Mouse (Mus musculus) midbrain, embryonic 10.5 days (tissue): ENCODE results near the gene Alk. TPM values are rescaled to one million over a fixed set of nuclear protein-coding genes. Genes with fewer than 3 reads are reported as not detected.

Experiments
- DNase-seq: peaks from one replicate; pipeline ENCODE4 v3.0.0-alpha.2; 2017; ENCODE audit warnings: low spot score
- H3K27ac ChIP-seq: fragments of 300-500 bp; sonication (generic); replicated peaks from 2 replicates; pipeline ENCODE4 v1.5.1; 2016; ENCODE audit warnings: mild to moderate bottlenecking
- H3K27me3 ChIP-seq: fragments of 300-500 bp; sonication (generic); 2 replicates; pipeline ENCODE4 v1.6.1; 2016; ENCODE audit warnings: low read depth, mild to moderate bottlenecking; ENCODE audit not compliant: poor library complexity, severe bottlenecking
- H3K36me3 ChIP-seq: fragments of 300-500 bp; sonication (generic); 2 replicates; pipeline ENCODE4 v1.6.1; 2016; ENCODE audit warnings: mild to moderate bottlenecking, moderate library complexity
- H3K4me1 ChIP-seq: fragments of 300-500 bp; sonication (generic); 2 replicates; pipeline ENCODE4 v1.6.1; 2016
- H3K4me3 ChIP-seq: fragments of 300-500 bp; sonication (generic); 2 replicates; pipeline ENCODE4 v1.5.1; 2016; ENCODE audit warnings: mild to moderate bottlenecking, moderate library complexity
- H3K9me3 ChIP-seq: fragments of 300-500 bp; sonication (generic); replicated peaks from 2 replicates; pipeline ENCODE4 v1.6.1; 2016; ENCODE audit warnings: mild to moderate bottlenecking
- WGBS: fragments of 180-500 bp; shearing (Covaris S2); methylation state at CpG from one replicate; pipeline ENCODE4 v1.1.7; 2016; 5-methylcytosine and 5-hydroxymethylcytosine counted together
- polyA plus RNA-seq: library from polyadenylated mRNA; unstranded; fragments of >200 nt; fragmentation: Nextera tagmentation; extraction: Ambion mirVana; gene quantifications from 2 replicates; pipeline ENCODE4 v1.2.1, GENCODE M21; 2016

Gene Alk
- polyA plus RNA-seq, 1 experiment from 2014 or later, result 0.21 TPM

DNA sequence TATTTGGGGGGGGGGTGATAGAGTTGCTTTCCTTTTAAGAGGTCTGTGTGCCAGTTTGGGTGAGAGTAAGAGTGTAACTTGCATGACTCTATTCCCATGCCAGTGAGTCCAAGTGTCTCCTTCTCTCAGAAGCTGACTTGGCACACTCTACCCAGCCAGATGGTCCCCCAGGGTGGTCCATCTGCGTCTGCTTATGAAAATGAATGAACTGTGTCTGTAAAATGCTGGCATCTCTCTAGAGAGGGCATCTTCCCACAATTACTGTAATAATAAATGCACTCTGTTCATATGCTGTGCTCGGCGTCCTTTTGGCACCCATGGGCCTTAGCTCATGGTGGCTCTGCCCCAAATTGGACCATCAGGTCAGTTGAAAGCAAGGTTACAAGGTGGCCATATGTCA, 589.2 kb downstream of the Alk start:
- Histone ChIP-seq H3K9me3 (no peaks in the 10 kb centered on the region), H3K4me3 (no peak overlapping the region), H3K4me1 (no peaks in the 10 kb centered on the region), H3K27me3 (no peaks in the 10 kb centered on the region), H3K27ac (no peak overlapping the region), H3K36me3 (no peaks in the 10 kb centered on the region)
- no peak for DNase-seq
- 88% methylated on average over 3 of the region's 3 CpGs for WGBS

GRCm38 (mm10) chr17:72012775-72013174, 591.7 kb downstream of the Alk start:
- Histone ChIP-seq H3K9me3 (no peaks in the 10 kb centered on the region), H3K27me3 (no peaks in the 10 kb centered on the region), H3K27ac (no peak overlapping the region), H3K36me3 (no peaks in the 10 kb centered on the region), H3K4me3 (no peak overlapping the region), H3K4me1 (no peaks in the 10 kb centered on the region)
- 87% methylated on average over 9 of the region's 9 CpGs for WGBS
- DNase-seq, result no peak

GRCm38 (mm10) chr17:72009836-72010235, 594.6 kb downstream of the Alk start:
- H3K27ac ChIP-seq, result no peak overlapping the region
- WGBS, result 86% methylated on average over 2 of the region's 2 CpGs
- no peaks in the 10 kb centered on the region for H3K27me3 ChIP-seq
- H3K4me1 ChIP-seq, result no peaks in the 10 kb centered on the region
- H3K9me3 ChIP-seq, result no peaks in the 10 kb centered on the region
- H3K36me3 ChIP-seq, result no peaks in the 10 kb centered on the region
- H3K4me3 ChIP-seq, result no peak overlapping the region
- DNase-seq, result no peak

DNA sequence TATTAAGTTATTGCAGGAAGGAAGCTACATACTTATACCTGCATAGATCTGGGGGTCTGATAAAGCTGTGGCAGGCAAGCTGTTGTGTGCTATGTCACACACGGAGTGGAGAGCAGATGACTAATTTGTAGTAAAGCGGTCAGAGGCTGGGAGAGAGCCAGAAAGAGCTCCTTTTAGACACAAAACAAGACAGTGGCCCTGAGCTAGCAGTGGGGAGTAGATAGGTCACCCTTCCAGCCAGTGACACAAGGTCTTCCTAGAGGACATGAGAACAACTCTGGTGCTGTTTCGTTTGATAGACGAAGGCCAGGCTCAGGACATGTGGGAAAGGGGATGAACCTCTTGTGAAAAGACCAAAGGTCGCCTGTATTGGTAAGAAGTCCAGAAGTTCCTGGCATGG, 596.0 kb downstream of the Alk start:
- no peak for DNase-seq
- Histone ChIP-seq H3K9me3 (no peaks in the 10 kb centered on the region), H3K36me3 (no peaks in the 10 kb centered on the region), H3K4me3 (no peak overlapping the region), H3K27me3 (no peaks in the 10 kb centered on the region), H3K4me1 (no peaks in the 10 kb centered on the region), H3K27ac (no peak overlapping the region)
- WGBS, result 84% methylated on average over 5 of the region's 5 CpGs

DNA sequence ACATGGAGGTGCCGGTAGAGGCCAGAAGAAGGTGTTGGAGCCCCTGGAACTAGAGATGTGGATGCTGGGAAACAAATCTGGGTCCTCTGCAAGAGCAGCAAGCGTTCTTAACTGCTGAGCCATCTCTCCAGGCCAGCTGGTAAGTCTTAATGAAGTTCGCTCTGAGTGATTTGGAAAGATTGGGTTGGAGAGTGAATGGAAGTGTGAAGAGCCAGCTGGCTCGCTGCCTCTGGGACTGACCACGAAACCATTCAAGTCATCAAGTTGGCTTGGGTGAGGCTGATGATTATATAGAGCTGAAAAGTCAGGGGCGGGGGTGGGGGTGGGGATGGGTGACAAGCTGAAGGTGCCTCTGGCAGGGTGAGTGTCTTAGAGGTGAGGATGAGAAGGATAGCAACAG, 599.1 kb downstream of the Alk start:
- no peaks in the 10 kb centered on the region for H3K9me3 ChIP-seq
- no peak overlapping the region for H3K27ac ChIP-seq
- no peak for DNase-seq
- H3K36me3 ChIP-seq, result no peaks in the 10 kb centered on the region
- H3K4me3 ChIP-seq, result no peak overlapping the region
- 84% methylated on average over 6 of the region's 6 CpGs for WGBS
- H3K4me1 ChIP-seq, result no peaks in the 10 kb centered on the region
- H3K27me3 ChIP-seq, result no peaks in the 10 kb centered on the region

GRCm38 (mm10) chr17:71999527-72000482, 604.6 kb downstream of the Alk start:
- Histone ChIP-seq H3K36me3 (no peaks in the 10 kb centered on the region), H3K9me3 (no peaks in the 10 kb centered on the region), H3K4me1 (no peaks in the 10 kb centered on the region), H3K27ac (no peak overlapping the region), H3K4me3 (no peak overlapping the region), H3K27me3 (peaks cover 6% of the 10 kb centered on the region; the same call in 1 of the 2 replicates)
- DNase-seq, result no peak
- WGBS, result 86% methylated on average over 5 of the region's 5 CpGs

- H3K4me3 ChIP-seq, result no peak overlapping the region
- H3K9me3 ChIP-seq, result no peaks in the 10 kb centered on the region
- DNase-seq, result no peak
- WGBS, result 89% methylated on average over 3 of the region's 3 CpGs
- H3K27ac ChIP-seq, result no peak overlapping the region
- H3K36me3 ChIP-seq, result no peaks in the 10 kb centered on the region
- H3K27me3 ChIP-seq, result peaks cover 8% of the 10 kb centered on the region; the same call in 1 of the 2 replicates
- no peaks in the 10 kb centered on the region for H3K4me1 ChIP-seq
Observed at GRCm38 (mm10) chr17:71997680-71998079, 606.7 kb downstream of the Alk start.

GRCm38 (mm10) chr17:71995539-71995938, 608.9 kb downstream of the Alk start:
- 83% methylated on average over 3 of the region's 3 CpGs for WGBS

GRCm38 (mm10) chr17:71994144-71994543, 610.3 kb downstream of the Alk start:
- Histone ChIP-seq H3K27me3 (peaks cover 30% of the 10 kb centered on the region; the same call in 1 of the 2 replicates), H3K4me3 (no peak overlapping the region), H3K27ac (no peak overlapping the region), H3K9me3 (no peaks in the 10 kb centered on the region), H3K36me3 (no peaks in the 10 kb centered on the region), H3K4me1 (peaks cover 24% of the 10 kb centered on the region)
- 87% methylated on average over 1 of the region's 1 CpGs for WGBS
- DNase-seq, result no peak

More at GRCm38 (mm10) chr17:71995539-71995938, 608.9 kb downstream of the Alk start:
- H3K4me3 ChIP-seq, result no peak overlapping the region
- peaks cover 23% of the 10 kb centered on the region; the same call in 1 of the 2 replicates for H3K27me3 ChIP-seq
- H3K9me3 ChIP-seq, result no peaks in the 10 kb centered on the region
- H3K27ac ChIP-seq, result no peak overlapping the region
- DNase-seq, result no peak
- H3K36me3 ChIP-seq, result no peaks in the 10 kb centered on the region
- H3K4me1 ChIP-seq, result peaks cover 12% of the 10 kb centered on the region

DNA sequence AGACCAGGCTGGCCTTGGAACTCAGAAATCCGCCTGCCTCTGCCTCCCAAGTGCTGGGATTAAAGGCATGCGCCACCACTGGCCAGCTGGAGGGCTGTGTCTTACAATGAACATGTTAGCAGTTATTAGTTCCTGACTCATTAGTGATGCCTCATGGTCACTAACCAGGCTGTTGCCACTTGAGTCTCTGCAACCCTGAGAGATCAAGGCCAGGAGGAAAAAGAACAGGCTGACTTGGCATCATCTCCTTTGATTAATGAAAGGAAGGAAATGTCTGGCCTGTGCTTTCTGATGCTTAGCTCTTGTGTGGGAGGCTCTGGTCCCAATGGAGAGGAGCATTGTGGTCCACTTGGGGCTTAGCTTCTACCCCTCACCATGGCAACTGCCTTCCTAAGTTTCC, 611.4 kb downstream of the Alk start:
- no peak for DNase-seq
- H3K27me3 ChIP-seq, result peaks cover 35% of the 10 kb centered on the region; the same call in 1 of the 2 replicates
- no peaks in the 10 kb centered on the region for H3K9me3 ChIP-seq
- H3K27ac ChIP-seq, result no peak overlapping the region
- H3K36me3 ChIP-seq, result no peaks in the 10 kb centered on the region
- no peak overlapping the region for H3K4me3 ChIP-seq
- H3K4me1 ChIP-seq, result peaks cover 34% of the 10 kb centered on the region
- WGBS, result 93% methylated on average over 2 of the region's 2 CpGs

GRCm38 (mm10) chr17:71991260-71991659, 613.2 kb downstream of the Alk start:
- 41% methylated on average over 3 of the region's 3 CpGs for WGBS
- peaks cover 52% of the 10 kb centered on the region for H3K4me1 ChIP-seq

DNA sequence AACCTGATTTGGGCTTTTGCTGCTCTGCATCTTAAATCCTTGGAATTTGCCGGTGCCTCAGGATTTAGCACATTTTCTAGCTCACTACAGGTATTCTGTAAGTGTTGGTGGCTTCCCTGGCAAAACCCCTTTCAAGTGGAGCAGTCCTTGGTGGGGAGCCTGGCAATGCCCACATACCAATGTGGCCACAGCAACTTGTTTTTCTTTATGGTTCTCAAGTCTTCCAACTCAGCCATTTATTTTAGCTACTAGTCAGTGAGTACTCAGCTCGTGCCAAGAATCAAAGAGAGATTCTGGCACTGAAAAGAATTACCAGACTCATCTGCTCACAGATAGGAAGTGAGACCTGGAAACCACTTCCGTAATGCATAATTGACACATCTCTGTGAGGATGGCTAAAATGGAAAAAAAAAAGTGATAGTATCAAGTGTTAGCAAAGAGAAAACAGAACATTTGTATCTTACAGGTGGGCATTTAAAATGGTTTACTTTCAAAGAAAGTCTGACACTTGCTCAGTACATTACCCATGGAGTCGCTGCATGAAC, 614.2 kb downstream of the Alk start:
- H3K27me3 ChIP-seq, result peaks cover 61% of the 10 kb centered on the region
- no peaks in the 10 kb centered on the region for H3K9me3 ChIP-seq
- WGBS, result 75% methylated on average over 4 of the region's 4 CpGs
- DNase-seq, result no peak
- no peak overlapping the region for H3K4me3 ChIP-seq
- H3K4me1 ChIP-seq, result peaks cover 56% of the 10 kb centered on the region
- no peak overlapping the region for H3K27ac ChIP-seq
- H3K36me3 ChIP-seq, result no peaks in the 10 kb centered on the region

More at GRCm38 (mm10) chr17:71991260-71991659, 613.2 kb downstream of the Alk start:
- H3K27ac ChIP-seq, result no peak overlapping the region
- H3K27me3 ChIP-seq, result peaks cover 52% of the 10 kb centered on the region
- no peaks in the 10 kb centered on the region for H3K9me3 ChIP-seq
- no peak overlapping the region for H3K4me3 ChIP-seq
- peak; percentile 26 for DNase-seq
- H3K36me3 ChIP-seq, result no peaks in the 10 kb centered on the region
